Mouse (Mus musculus) intestine, postnatal 0 days (tissue): ENCODE measurements around the gene Prcc. TPM values are rescaled to one million over a fixed set of nuclear protein-coding genes. Genes with fewer than 3 reads are reported as not detected.

ENCODE experiments used
- ATAC-seq: fragments of 200-750 bp; cut with Nextera tagmentation; 2 replicates; pipeline ENCODE4 v1.8.0; 2017; ENCODE audit warnings: mild to moderate bottlenecking, moderate TSS enrichment, moderate library complexity
- H3K27ac ChIP-seq: fragments of 300-500 bp; sonication (generic); 2 replicates; pipeline ENCODE4 v1.5.1; 2014; ENCODE audit warnings: mild to moderate bottlenecking, low read depth, low read length, moderate library complexity
- H3K27me3 ChIP-seq: fragments of 300-500 bp; sonication (generic); replicated peaks from 2 replicates; pipeline ENCODE4 v1.6.1; 2014; ENCODE audit warnings: low read length, mixed read lengths; ENCODE audit not compliant: control insufficient read depth, insufficient read depth
- H3K36me3 ChIP-seq: fragments of 300-500 bp; sonication (generic); 2 replicates; pipeline ENCODE4 v1.6.1; 2014; ENCODE audit warnings: mild to moderate bottlenecking, moderate library complexity; ENCODE audit not compliant: control insufficient read depth, insufficient read depth
- H3K4me1 ChIP-seq: fragments of 300-500 bp; sonication (generic); replicated peaks from 2 replicates; pipeline ENCODE4 v1.6.1; 2014; ENCODE audit warnings: antibody characterized with exemption, low read length, mixed read lengths; ENCODE audit not compliant: control insufficient read depth, insufficient read depth
- H3K4me2 ChIP-seq: fragments of 300-500 bp; sonication (generic); replicated peaks from 2 replicates; pipeline ENCODE4 v1.6.1; 2014; ENCODE audit warnings: low read depth, mild to moderate bottlenecking, moderate library complexity
- H3K4me3 ChIP-seq: fragments of 300-500 bp; sonication (generic); 2 replicates; pipeline ENCODE4 v1.5.1; 2014; ENCODE audit warnings: low read depth, low read length
- H3K9ac ChIP-seq: fragments of 300-500 bp; sonication (generic); 2 replicates; pipeline ENCODE4 v1.6.1; 2014; ENCODE audit warnings: mild to moderate bottlenecking, low read depth, low read length
- H3K9me3 ChIP-seq: fragments of 300-500 bp; sonication (generic); 2 replicates; pipeline ENCODE4 v1.6.1; 2016; ENCODE audit warnings: mixed run types; ENCODE audit not compliant: control insufficient read depth
- CTCF ChIP-seq: sonication (generic); IDR thresholded peaks from 2 replicates; pipeline ENCODE4 v1.5.1; 2016; ENCODE audit warnings: low read depth, mild to moderate bottlenecking, control low read depth, antibody characterized with exemption, moderate library complexity
- WGBS: fragments of 180-500 bp; shearing (Covaris S2); extraction: QIAGEN DNeasy Blood & Tissue Kit; methylation state at CpG from one replicate; pipeline ENCODE4 v1.1.7; 2014; 5-methylcytosine and 5-hydroxymethylcytosine counted together
- polyA plus RNA-seq: library from polyadenylated mRNA; unstranded; fragments of >200 nt; fragmentation: Nextera tagmentation; extraction: Ambion mirVana; gene quantifications from 2 replicates; pipeline ENCODE4 v1.2.1, GENCODE M21; 2015

The Prcc gene
- polyA plus RNA-seq, 1 experiment from 2014 or later, result 7.9 TPM

DNA sequence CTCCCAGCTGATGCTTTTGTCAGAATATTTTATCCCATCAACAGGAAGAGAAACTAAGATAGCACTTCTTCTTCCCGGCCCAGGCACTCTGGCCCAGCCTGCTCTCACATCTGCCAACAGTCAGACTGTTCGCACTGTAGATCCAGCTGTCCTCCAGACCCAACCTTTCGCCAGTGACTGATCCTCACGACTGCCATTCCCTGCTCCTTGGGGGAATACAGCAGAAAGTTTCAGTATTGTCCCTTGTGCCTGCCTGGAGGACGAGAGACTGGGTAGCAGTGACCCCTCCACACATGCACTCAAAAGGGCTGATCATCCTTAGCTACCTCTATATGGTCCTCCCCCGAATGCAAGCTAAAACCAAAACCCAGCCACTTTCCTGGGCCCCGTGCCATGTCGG lies 29.5 kb downstream of the Prcc start:
- Histone ChIP-seq H3K4me2 (no peak overlapping the region), H3K27ac (no peak overlapping the region), H3K9me3 (no peaks in the 10 kb centered on the region), H3K9ac (no peak overlapping the region), H3K27me3 (no peaks in the 10 kb centered on the region), H3K4me1 (no peaks in the 10 kb centered on the region), H3K36me3 (peaks cover 33% of the 10 kb centered on the region), H3K4me3 (no peak overlapping the region)
- no peak for TF ChIP-seq CTCF
- WGBS, result 79% methylated on average over 8 of the region's 8 CpGs
- ATAC-seq, result no peak

DNA sequence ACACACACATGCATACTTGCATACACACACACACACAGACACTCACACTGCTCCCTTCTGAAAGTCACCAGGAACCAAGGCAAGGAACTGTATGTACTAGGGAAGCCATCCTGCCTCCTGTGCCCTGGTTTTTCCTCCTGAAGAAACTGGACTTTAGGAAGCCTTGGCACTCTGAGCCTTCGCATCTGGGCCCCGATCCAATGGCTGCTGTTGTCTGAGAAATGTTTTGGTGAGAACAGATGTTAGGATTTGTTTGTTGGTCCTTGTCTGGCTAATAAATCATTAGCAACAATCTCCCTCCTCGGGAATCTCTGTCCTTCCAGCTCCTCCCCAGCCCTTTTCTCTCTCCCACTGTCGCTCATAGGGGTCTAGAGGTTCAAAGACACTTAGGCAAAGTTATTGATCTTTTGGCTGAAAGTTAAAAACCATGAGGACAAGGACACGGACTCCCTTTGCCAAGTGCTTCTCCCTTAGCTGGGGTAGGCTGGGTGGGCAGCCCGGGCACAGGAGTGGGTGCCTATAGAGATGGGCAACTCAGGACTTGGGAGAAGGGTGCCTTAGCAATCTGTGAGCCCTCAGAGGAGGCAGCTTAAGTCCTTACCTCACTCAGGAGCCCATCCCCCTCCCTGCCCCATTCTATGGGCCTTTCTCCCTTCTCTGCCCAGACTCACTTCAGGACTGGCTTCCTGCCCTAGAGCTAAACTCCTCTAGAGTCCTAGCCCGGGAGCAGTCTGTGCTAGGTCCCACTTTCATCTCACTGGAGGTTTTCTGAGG lies 30.4 kb downstream of the Prcc start:
- H3K27ac ChIP-seq, result 0 out of 2 replicates have a peak overlapping the region, but pooled peaks have one; percentile 30

DNA sequence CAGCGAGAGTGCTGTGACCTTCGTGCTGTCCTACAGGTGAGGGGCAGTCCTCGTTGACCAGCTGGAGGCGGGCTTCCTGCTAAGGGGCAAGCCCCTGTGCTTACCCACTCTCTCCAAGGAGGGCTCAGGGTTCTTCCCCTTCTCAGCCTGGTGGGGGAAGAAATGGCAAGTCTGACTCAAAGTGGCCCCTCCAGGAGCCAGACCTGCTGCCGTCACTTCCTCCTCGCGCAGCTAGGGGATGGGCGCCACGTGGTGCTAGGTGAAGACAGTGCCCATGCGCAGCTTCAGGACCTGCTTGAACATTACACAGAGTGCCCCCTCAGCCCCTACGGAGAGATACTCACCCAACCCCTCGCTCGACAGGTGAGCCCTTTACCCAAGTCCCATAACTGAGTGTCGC lies 36.3 kb downstream of the Prcc start:
- WGBS, result 79% methylated on average over 14 of the region's 14 CpGs
- Histone ChIP-seq H3K27me3 (no peaks in the 10 kb centered on the region), H3K27ac (no peak overlapping the region), H3K9ac (no peak overlapping the region), H3K9me3 (no peaks in the 10 kb centered on the region), H3K4me2 (no peak overlapping the region), H3K4me1 (no peaks in the 10 kb centered on the region), H3K4me3 (no peak overlapping the region), H3K36me3 (no peaks in the 10 kb centered on the region)
- no peak for ATAC-seq
- TF ChIP-seq CTCF, result no peak

More for the DNA sequence above, 30.4 kb downstream of the Prcc start:
- no peak overlapping the region for H3K4me3 ChIP-seq
- no peak overlapping the region for H3K9ac ChIP-seq
- no peaks in the 10 kb centered on the region for H3K9me3 ChIP-seq
- H3K4me1 ChIP-seq, result no peaks in the 10 kb centered on the region
- H3K36me3 ChIP-seq, result peaks cover 33% of the 10 kb centered on the region
- 38% methylated on average over 7 of the region's 7 CpGs for WGBS
- TF ChIP-seq CTCF, result no peak
- no peak for ATAC-seq
- H3K4me2 ChIP-seq, result no peak overlapping the region
- H3K27me3 ChIP-seq, result no peaks in the 10 kb centered on the region

DNA sequence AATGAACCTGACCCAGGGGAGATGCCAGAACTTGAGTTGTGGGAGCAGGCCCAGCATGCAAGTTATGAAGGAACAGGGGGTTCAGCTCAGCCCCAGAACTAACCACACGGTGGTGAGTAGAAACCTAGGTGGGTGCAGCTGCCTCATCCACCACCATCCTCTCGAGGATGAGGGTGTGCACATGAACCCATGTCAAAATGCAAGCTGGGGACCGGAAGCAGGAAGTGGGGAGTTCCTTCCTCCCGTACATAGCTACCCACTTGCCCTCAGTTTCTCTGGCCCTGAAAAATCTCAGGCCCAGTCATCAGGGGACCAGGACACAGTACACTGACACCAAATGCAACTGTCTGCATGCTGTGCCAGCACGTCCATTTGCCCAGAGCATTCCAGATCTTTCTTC lies 37.7 kb downstream of the Prcc start:
- TF ChIP-seq CTCF, result no peak
- Histone ChIP-seq H3K4me2 (no peak overlapping the region), H3K36me3 (no peaks in the 10 kb centered on the region), H3K4me3 (no peak overlapping the region), H3K27me3 (no peaks in the 10 kb centered on the region), H3K9ac (no peak overlapping the region), H3K9me3 (no peaks in the 10 kb centered on the region), H3K4me1 (no peaks in the 10 kb centered on the region), H3K27ac (no peak overlapping the region)
- 84% methylated on average over 5 of the region's 5 CpGs for WGBS
- ATAC-seq, result no peak

DNA sequence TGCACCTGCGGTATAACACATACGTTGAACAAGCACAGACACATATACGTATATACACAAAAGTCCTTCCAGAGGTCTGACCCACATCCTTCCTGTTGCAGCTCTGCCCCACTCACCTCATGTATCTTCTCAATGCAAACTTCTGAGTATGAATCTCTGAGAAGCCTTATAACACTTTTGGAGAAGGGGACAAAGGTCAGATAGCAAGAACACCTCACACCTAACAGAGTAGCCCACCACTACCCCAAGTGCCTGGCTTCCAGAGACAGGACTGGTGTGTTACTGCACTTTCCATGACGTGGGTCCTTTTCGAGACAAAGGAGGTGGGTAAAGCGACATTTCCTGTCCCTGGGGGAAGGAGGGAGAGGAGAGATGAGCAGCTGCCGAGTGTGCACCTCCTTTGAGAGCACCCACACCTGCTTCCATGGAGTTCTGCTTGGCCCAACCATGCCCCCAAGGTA lies 38.7 kb downstream of the Prcc start, which contains the start of gene Sh2d2a:
TSS of gene Sh2d2a (plus strand) at position 106 of the 461 bp plus-strand sequence.
- Histone ChIP-seq H3K9me3 (no peaks in the 10 kb centered on the region), H3K27me3 (no peaks in the 10 kb centered on the region), H3K4me3 (no peak within 1 kb of the TSS), H3K9ac (no peak within 1 kb of the TSS), H3K27ac (no peak within 1 kb of the TSS), H3K4me2 (no peak within 1 kb of the TSS), H3K36me3 (no peaks in the 10 kb centered on the region), H3K4me1 (no peaks in the 10 kb centered on the region)
- no peak for ATAC-seq
- TF ChIP-seq CTCF, result no peak
- 60% methylated on average over 7 of the region's 7 CpGs for WGBS

DNA sequence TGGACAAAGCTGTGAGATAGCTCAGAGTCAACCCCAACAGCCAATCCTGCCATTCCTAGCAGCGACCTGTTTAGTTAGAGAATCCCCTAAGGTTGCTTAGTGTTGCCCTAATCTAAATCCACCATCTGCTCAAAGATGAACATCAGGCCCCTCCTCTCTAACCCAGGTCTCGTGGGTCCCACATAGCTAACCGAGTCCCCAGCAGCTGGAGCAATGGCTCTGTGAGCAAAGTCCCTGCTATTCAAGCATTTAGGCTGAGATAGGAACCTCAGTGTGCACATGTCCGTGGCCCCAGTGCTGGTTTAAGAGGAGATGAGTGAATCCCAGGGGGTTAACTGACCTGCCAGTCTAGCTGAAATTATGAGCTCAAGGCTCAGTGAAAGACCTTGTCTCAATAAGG lies 39.2 kb downstream of the Prcc start:
- no peak for TF ChIP-seq CTCF
- no peak overlapping the region for H3K4me2 ChIP-seq
- no peaks in the 10 kb centered on the region for H3K36me3 ChIP-seq
- no peak overlapping the region for H3K27ac ChIP-seq
- H3K27me3 ChIP-seq, result no peaks in the 10 kb centered on the region
- H3K4me3 ChIP-seq, result no peak overlapping the region
- H3K9me3 ChIP-seq, result no peaks in the 10 kb centered on the region
- no peak for ATAC-seq
- WGBS, result 65% methylated on average over 4 of the region's 4 CpGs
- H3K4me1 ChIP-seq, result no peaks in the 10 kb centered on the region
- no peak overlapping the region for H3K9ac ChIP-seq
